Mouse (Mus musculus) heart, embryonic 11.5 days (tissue): ENCODE measurements at regions not wholly inside any gene's neighbourhood (a gene's known extent, or its start where the extent isn't known, plus 50 kb on each side); places are given as distances from the start of the nearest gene placed in this dataset.

ENCODE experiments used
- ATAC-seq: fragments of 200-750 bp; cut with Nextera tagmentation; replicated peaks from 2 replicates; pipeline ENCODE4 v1.8.0; 2017; ENCODE audit warnings: moderate library complexity; ENCODE audit not compliant: insufficient number of reproducible peaks, low FRiP score, low TSS enrichment
- H3K27ac ChIP-seq: fragments of 300-500 bp; sonication (generic); 2 replicates; pipeline ENCODE4 v1.5.1; 2014; ENCODE audit warnings: mild to moderate bottlenecking, low read depth, low read length
- H3K27me3 ChIP-seq: fragments of 300-500 bp; sonication (generic); 2 replicates; pipeline ENCODE4 v1.6.1; 2014; ENCODE audit warnings: mild to moderate bottlenecking, low read length, mixed read lengths; ENCODE audit not compliant: control insufficient read depth, insufficient read depth
- H3K36me3 ChIP-seq: fragments of 300-500 bp; sonication (generic); 2 replicates; pipeline ENCODE4 v1.6.1; 2014; ENCODE audit warnings: mild to moderate bottlenecking, low read length, moderate library complexity, mixed read lengths; ENCODE audit not compliant: control insufficient read depth, insufficient read depth
- H3K4me1 ChIP-seq: fragments of 300-500 bp; sonication (generic); 2 replicates; pipeline ENCODE4 v1.6.1; 2014; ENCODE audit warnings: low read length; ENCODE audit not compliant: control insufficient read depth, insufficient read depth
- H3K4me2 ChIP-seq: fragments of 300-500 bp; sonication (generic); 2 replicates; pipeline ENCODE4 v1.6.1; 2014; ENCODE audit warnings: mild to moderate bottlenecking, moderate library complexity
- H3K4me3 ChIP-seq: fragments of 300-500 bp; sonication (generic); 2 replicates; pipeline ENCODE4 v1.5.1; 2014; ENCODE audit warnings: low read depth, low read length
- H3K9ac ChIP-seq: fragments of 300-500 bp; sonication (generic); 2 replicates; pipeline ENCODE4 v1.6.1; 2014; ENCODE audit warnings: mild to moderate bottlenecking, low read depth, low read length, moderate library complexity
- H3K9me3 ChIP-seq: fragments of 300-500 bp; sonication (generic); replicated peaks from 2 replicates; pipeline ENCODE4 v1.6.1; 2016; ENCODE audit warnings: low read length; ENCODE audit not compliant: control insufficient read depth
- WGBS: fragments of 180-500 bp; shearing (Covaris S2); extraction: QIAGEN DNeasy Blood & Tissue Kit; methylation state at CpG from one replicate; pipeline ENCODE4 v1.1.7; 2014; ENCODE audit not compliant: insufficient replicate concordance; 5-methylcytosine and 5-hydroxymethylcytosine counted together

DNA sequence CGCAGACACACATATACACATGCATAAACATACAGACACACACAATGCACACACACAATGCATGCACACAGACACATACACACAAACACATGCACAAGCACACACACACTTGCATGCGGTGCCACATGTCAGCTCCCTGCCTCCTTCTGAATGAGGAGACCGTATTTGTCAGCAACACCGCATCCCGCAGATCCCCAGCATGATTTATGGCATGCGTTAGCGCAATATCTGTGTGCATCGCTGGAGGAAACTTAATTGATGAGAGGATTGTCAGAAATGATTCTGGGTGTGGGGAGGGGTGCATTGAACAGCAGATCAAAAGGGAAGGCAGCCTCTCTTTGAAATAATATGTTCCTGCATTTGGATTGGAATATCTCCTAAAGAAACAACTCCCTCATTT is 150.3 kb upstream of the Cdh4 start:
- no peak overlapping the region for H3K27ac ChIP-seq
- ATAC-seq, result no peak
- 84% methylated on average over 8 of the region's 8 CpGs for WGBS
- H3K27me3 ChIP-seq, result no peaks in the 10 kb centered on the region; the same call in 1 of the 2 replicates
- no peaks in the 10 kb centered on the region for H3K4me1 ChIP-seq
- H3K4me2 ChIP-seq, result no peak overlapping the region
- no peak overlapping the region for H3K9ac ChIP-seq
- no peaks in the 10 kb centered on the region for H3K36me3 ChIP-seq
- no peak overlapping the region for H3K4me3 ChIP-seq
- H3K9me3 ChIP-seq, result no peaks in the 10 kb centered on the region

DNA sequence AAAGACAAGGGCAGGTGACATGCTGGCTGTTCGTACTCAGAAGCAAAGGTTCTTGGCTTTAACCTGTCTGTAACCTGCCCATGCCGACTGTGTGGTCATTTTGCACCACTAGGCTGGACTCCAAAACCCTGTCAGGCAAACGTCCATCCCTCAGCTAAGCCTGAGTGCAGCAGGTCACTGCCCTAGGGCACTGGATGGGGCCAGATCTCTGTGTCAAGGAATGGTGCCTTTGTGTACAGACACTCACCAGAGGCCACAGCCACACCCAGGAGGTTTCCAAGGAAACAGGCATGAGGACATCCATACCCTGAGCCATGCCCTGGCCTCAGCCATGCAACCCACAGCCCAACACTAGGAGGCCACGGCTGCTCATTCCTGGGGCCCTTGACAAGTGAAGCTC is 149.7 kb upstream of the Cdh4 start:
- no peaks in the 10 kb centered on the region; the same call in 1 of the 2 replicates for H3K27me3 ChIP-seq
- no peak overlapping the region for H3K4me3 ChIP-seq
- H3K36me3 ChIP-seq, result no peaks in the 10 kb centered on the region
- 67% methylated on average over 4 of the region's 4 CpGs for WGBS
- H3K9me3 ChIP-seq, result no peaks in the 10 kb centered on the region
- no peak for ATAC-seq
- H3K4me1 ChIP-seq, result no peaks in the 10 kb centered on the region
- no peak overlapping the region for H3K4me2 ChIP-seq
- no peak overlapping the region for H3K27ac ChIP-seq
- H3K9ac ChIP-seq, result no peak overlapping the region

- Histone ChIP-seq H3K36me3 (no peaks in the 10 kb centered on the region), H3K27ac (no peak overlapping the region), H3K4me3 (no peak overlapping the region), H3K4me1 (no peaks in the 10 kb centered on the region), H3K27me3 (no peaks in the 10 kb centered on the region; the same call in 1 of the 2 replicates), H3K9me3 (no peaks in the 10 kb centered on the region), H3K9ac (no peak overlapping the region), H3K4me2 (no peak overlapping the region)
- no peak for ATAC-seq
- WGBS, result 78% methylated on average over 8 of the region's 8 CpGs
Measured at GRCm38 (mm10) chr2:179293114-179293513, 149.1 kb upstream of the Cdh4 start.

DNA sequence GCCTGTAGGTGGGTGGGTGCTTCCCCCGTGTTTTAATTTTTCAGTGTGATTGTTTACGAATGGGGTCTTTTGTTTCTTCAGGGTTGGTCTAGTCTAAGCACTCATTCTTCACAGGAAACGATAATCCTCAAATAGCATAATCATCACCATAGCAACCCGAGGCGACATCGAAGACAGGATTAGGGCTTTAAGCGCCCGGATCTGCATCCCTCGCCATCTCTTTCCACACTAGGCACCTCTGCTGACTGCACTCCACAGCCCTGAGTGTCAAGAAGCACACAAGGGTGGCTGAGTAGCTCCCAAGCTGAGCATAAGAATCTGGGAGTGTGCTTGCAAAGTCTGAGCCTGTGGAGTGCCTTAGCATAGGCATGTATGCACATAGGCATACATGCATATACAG is 145.2 kb upstream of the Cdh4 start:
- Histone ChIP-seq H3K4me2 (no peak overlapping the region), H3K4me3 (no peak overlapping the region), H3K4me1 (no peaks in the 10 kb centered on the region), H3K27me3 (no peaks in the 10 kb centered on the region), H3K27ac (no peak overlapping the region), H3K9me3 (no peaks in the 10 kb centered on the region), H3K36me3 (no peaks in the 10 kb centered on the region), H3K9ac (no peak overlapping the region)
- WGBS, result 76% methylated on average over 9 of the region's 9 CpGs
- ATAC-seq, result no peak

DNA sequence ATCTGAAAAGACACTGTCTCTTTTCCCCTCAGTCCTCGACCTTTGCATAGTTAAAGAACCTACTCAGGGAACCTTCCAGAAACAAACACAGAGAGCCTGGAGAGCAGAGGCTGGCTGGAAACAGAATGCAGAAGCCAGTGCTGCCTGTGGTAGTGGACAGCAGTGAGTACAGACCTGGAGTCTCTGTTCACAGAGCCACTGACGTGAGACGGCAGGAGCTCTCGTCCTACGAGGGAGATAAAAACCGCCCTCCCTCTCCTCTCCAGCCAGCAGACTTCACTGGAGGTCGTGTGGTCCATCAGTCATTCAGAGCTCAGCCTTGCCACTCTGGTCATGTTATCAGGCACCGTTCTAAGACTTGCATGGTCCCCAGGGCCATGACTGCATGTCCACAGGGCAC is 138.5 kb upstream of the Cdh4 start:
- Histone ChIP-seq H3K36me3 (no peaks in the 10 kb centered on the region), H3K27ac (no peak overlapping the region), H3K4me2 (no peak overlapping the region), H3K4me1 (peaks cover 12% of the 10 kb centered on the region; the same call in 1 of the 2 replicates), H3K27me3 (peaks cover 4% of the 10 kb centered on the region; the same call in 1 of the 2 replicates), H3K9me3 (no peaks in the 10 kb centered on the region), H3K4me3 (no peak overlapping the region), H3K9ac (no peak overlapping the region)
- ATAC-seq, result no peak
- 17% methylated on average over 8 of the region's 8 CpGs for WGBS

- H3K9ac ChIP-seq, result no peak overlapping the region
- no peak overlapping the region for H3K27ac ChIP-seq
- H3K4me3 ChIP-seq, result no peak overlapping the region
- H3K9me3 ChIP-seq, result no peaks in the 10 kb centered on the region
- peak overlapping the region; percentile 16 for H3K4me2 ChIP-seq
- H3K4me1 ChIP-seq, result peaks cover 12% of the 10 kb centered on the region; the same call in 1 of the 2 replicates
- H3K27me3 ChIP-seq, result peaks cover 4% of the 10 kb centered on the region; the same call in 1 of the 2 replicates
- no peaks in the 10 kb centered on the region for H3K36me3 ChIP-seq
- ATAC-seq, result 0 out of 2 replicates have a peak, but pooled peaks have one; percentile 2
- WGBS, result 25% methylated on average over 11 of the region's 11 CpGs
Measured at GRCm38 (mm10) chr2:179307286-179307931, 134.8 kb upstream of the Cdh4 start.

DNA sequence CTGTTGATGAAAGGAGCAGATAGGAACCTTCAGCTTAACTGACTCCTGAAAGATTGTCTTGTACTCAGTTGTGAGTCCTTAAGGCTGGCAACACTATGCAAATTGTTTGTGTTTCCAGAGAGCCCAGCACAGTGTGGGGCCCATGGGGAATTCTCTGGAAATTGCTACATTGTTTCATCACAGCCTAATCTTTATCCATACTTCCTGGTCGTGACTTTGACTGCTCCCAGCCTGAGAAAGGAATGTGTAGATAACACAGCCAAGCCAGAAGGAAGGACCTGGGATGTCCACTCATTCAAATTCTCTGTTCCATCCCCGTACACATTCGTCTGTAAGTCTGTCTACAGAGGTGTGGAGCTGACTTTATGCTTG is 134.3 kb upstream of the Cdh4 start:
- no peak overlapping the region for H3K4me2 ChIP-seq
- H3K27ac ChIP-seq, result no peak overlapping the region
- ATAC-seq, result 0 out of 2 replicates have a peak, but pooled peaks have one; percentile 56
- H3K9ac ChIP-seq, result no peak overlapping the region
- WGBS, result 18% methylated on average over 3 of the region's 3 CpGs
- H3K4me1 ChIP-seq, result peaks cover 12% of the 10 kb centered on the region; the same call in 1 of the 2 replicates
- H3K4me3 ChIP-seq, result no peak overlapping the region
- H3K36me3 ChIP-seq, result no peaks in the 10 kb centered on the region
- H3K27me3 ChIP-seq, result peaks cover 4% of the 10 kb centered on the region; the same call in 1 of the 2 replicates
- H3K9me3 ChIP-seq, result no peaks in the 10 kb centered on the region

DNA sequence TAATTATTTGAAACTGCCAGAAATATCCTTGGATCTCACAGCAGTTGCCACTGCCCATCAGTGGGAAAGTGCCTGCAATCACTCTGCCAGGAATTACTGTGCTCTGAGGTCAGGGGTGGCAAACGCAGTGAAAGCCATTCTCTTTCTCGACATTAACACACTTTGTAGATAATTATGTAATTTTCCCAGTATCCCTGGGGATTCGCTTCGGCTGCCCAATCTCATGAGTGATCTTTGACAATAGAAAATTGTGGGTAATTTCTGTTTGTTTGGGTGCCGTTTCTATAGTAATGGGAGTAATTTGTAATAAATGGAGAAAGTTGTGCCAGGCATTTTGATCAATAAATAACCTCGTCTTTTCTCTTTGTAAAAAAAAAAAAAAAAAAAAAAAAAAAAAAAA is 124.2 kb upstream of the Cdh4 start:
- Histone ChIP-seq H3K27ac (no peak overlapping the region), H3K4me1 (no peaks in the 10 kb centered on the region), H3K4me3 (no peak overlapping the region), H3K9ac (no peak overlapping the region), H3K4me2 (no peak overlapping the region), H3K9me3 (no peaks in the 10 kb centered on the region), H3K27me3 (no peaks in the 10 kb centered on the region), H3K36me3 (no peaks in the 10 kb centered on the region)
- no peak for ATAC-seq
- 70% methylated on average over 6 of the region's 6 CpGs for WGBS

DNA sequence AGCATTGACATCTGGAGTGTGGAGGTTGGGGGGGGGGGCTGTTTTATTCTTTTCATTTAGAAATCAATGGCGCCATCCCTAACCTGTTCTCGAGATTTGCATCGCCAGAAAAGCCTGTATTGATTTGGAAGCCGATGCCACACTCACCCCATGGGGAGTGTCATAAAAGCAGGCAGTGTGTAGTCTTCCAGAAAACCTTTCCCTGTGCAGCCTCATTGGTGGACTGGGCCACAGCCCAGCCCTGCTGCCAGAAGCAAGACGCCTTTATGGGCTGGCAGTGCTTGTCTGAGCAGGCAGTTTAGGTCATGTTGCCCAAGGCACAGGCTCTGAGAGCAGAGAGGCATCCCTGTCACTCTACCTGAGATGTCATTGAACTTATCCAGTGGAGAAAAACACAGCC is 117.0 kb upstream of the Cdh4 start:
- H3K27ac ChIP-seq, result no peak overlapping the region
- H3K4me1 ChIP-seq, result no peaks in the 10 kb centered on the region
- no peaks in the 10 kb centered on the region for H3K36me3 ChIP-seq
- no peak overlapping the region for H3K9ac ChIP-seq
- 78% methylated on average over 5 of the region's 5 CpGs for WGBS
- no peak overlapping the region for H3K4me2 ChIP-seq
- H3K27me3 ChIP-seq, result no peaks in the 10 kb centered on the region
- no peaks in the 10 kb centered on the region for H3K9me3 ChIP-seq
- no peak for ATAC-seq
- no peak overlapping the region for H3K4me3 ChIP-seq
